Mouse (Mus musculus) stomach, embryonic 14.5 days (tissue): ENCODE data around the gene Arl3. TPM values are rescaled to one million over a fixed set of nuclear protein-coding genes. Genes with fewer than 3 reads are reported as not detected.

Experiments used
- polyA plus RNA-seq: library from polyadenylated mRNA; unstranded; fragments of >200 nt; fragmentation: Nextera tagmentation; extraction: Ambion mirVana; gene quantifications from 2 replicates; pipeline ENCODE4 v1.2.1, GENCODE M21; 2014

The Arl3 gene
- polyA plus RNA-seq, 1 experiment from 2014 or later = 98.7 TPM

Other genes with a start within 250 kb of the Arl3 start
- gene Psd, start 246.0 kb downstream of the Arl3 start, polyA plus RNA-seq = 41.9 and 44.3 TPM in 2 replicates
- gene Fbxl15, start 245.0 kb downstream of the Arl3 start, polyA plus RNA-seq = 13.7 and 16.1 TPM in 2 replicates
- 151 and 169 TPM in 2 replicates for gene Cuedc2, start 234.5 kb downstream of the Arl3 start, polyA plus RNA-seq
- gene Mfsd13a, start 232.1 kb downstream of the Arl3 start, polyA plus RNA-seq = 10.8 and 11.4 TPM in 2 replicates
- 1.6 and 2.1 TPM in 2 replicates for gene 2310034G01Rik, start 222.9 kb downstream of the Arl3 start, polyA plus RNA-seq
- gene Actr1a, start 177.4 kb downstream of the Arl3 start, polyA plus RNA-seq = 141 and 142 TPM in 2 replicates
- gene Sufu, start 176.3 kb downstream of the Arl3 start, polyA plus RNA-seq = 31.5 and 35.4 TPM in 2 replicates
- gene Trim8, start 71.5 kb downstream of the Arl3 start, polyA plus RNA-seq = 22.3 and 23.5 TPM in 2 replicates
- gene Sfxn2, start 167 bp upstream of the Arl3 start, polyA plus RNA-seq = 19.3 and 20.8 TPM in 2 replicates
- gene Wbp1l, start 25.9 kb upstream of the Arl3 start, polyA plus RNA-seq = 35.7 and 37.0 TPM in 2 replicates
- gene Cyp17a1, start 100.0 kb upstream of the Arl3 start, polyA plus RNA-seq = not detected in 2 replicates
- gene Borcs7, start 116.7 kb upstream of the Arl3 start, polyA plus RNA-seq = 18.1 and 19.7 TPM in 2 replicates
- 23.2 and 26.9 TPM in 2 replicates for gene As3mt, start 134.3 kb upstream of the Arl3 start, polyA plus RNA-seq
- 2.5 and 4.1 TPM in 2 replicates for gene Cnnm2, start 188.4 kb upstream of the Arl3 start, polyA plus RNA-seq